Comparison of ENCODE assay signal across 27 mouse cellular contexts in genomic region chr11:105296084-105296483, GRCm38 (mm10). TPM values are rescaled to one million over a fixed set of nuclear protein-coding genes. Genes with fewer than 3 reads are reported as not detected.
DNase-seq lines count a peak whose midpoint lies in the region; ATAC-seq and TF ChIP-seq lines count a peak whose summit lies in the region.
"Had no signal": no experiment of that assay in that cellular context is flagged by ENCODE, and none has a peak within 500 bp of the region (broad histone marks: within the 10 kb centered on the region; RNA-seq: fewer than 3 reads in every experiment).

No protein-coding gene starts in this region.

- H3K4me1 ChIP-seq in lung, embryonic 15.5 days = peaks cover 39% of the 10 kb centered on the region
- peaks cover 7% of the 10 kb centered on the region for H3K4me1 ChIP-seq in lung, adult 2 months (ENCODE audit: control insufficient read depth, insufficient read depth, low read length)
- H3K4me1 ChIP-seq in lung, postnatal 0 days (ENCODE audit: insufficient read depth, low read depth, low read length) = no peaks in the 10 kb centered on the region; the same call in 1 of the 2 replicates
- no peaks in the 10 kb centered on the region for H3K4me1 ChIP-seq in MEL (ENCODE audit: control insufficient read depth in 1 of 2, insufficient read depth in 2 of 2, low read length in 2 of 2)

- peaks cover 12% of the 10 kb centered on the region; the same call in 1 of the 2 replicates for H3K36me3 ChIP-seq in lung, embryonic 15.5 days
- H3K36me3 ChIP-seq in lung, postnatal 0 days (ENCODE audit: insufficient read depth, low read length) = no peaks in the 10 kb centered on the region
- H3K36me3 ChIP-seq in MEL (ENCODE audit: control insufficient read depth in 1 of 2, insufficient read depth in 2 of 2, low read length in 2 of 2) = no peaks in the 10 kb centered on the region
- H3K36me3 ChIP-seq: G1E had no signal

- TF ChIP-seq EP300 in lung, postnatal 0 days (IDR thresholded peaks at IDR 0.05) = no peak
- TF ChIP-seq EP300 in MEL (IDR thresholded peaks at IDR 0.05; ENCODE audit: low read depth in 1 of 2, low read length in 2 of 2) = peak; percentile 16 to 36; a peak in 2 of 4 replicates

- ATAC-seq in lung, embryonic 15.5 days (ENCODE audit: borderline replicate concordance, extremely low read depth, low FRiP score, low TSS enrichment) = no peak
- ATAC-seq in lung, postnatal 0 days = no peak
- ATAC-seq: CD4-positive, CD25-positive, alpha-beta regulatory T cell, adult 4 months; forebrain, embryonic 14.5 days; forebrain, embryonic 16.5 days had no signal

- no peak overlapping the region for H3K4me2 ChIP-seq in lung, embryonic 15.5 days
- H3K4me2 ChIP-seq in lung, postnatal 0 days (replicated peaks; ENCODE audit: low read depth, low read length) = no peak overlapping the region
- H3K4me2 ChIP-seq: embryonic facial prominence, embryonic 13.5 days; embryonic facial prominence, embryonic 15.5 days; forebrain, embryonic 12.5 days had no signal

- TF ChIP-seq POLR2A in lung, adult 2 months (IDR thresholded peaks at IDR 0.05; ENCODE audit: borderline replicate concordance, extremely low read depth, low read depth, low read length) = no peak
- no peak for TF ChIP-seq POLR2A in MEL (IDR thresholded peaks at IDR 0.05; ENCODE audit: control insufficient read depth in 1 of 2, insufficient read depth in 1 of 2, low read depth in 1 of 2, low read length in 2 of 2, poor library complexity in 1 of 2)

- no peaks in the 10 kb centered on the region for H3K79me2 ChIP-seq in MEL (ENCODE audit: control insufficient read depth, insufficient read depth, low read length, poor library complexity)

- 0 out of 2 replicates have a peak overlapping the region, but pooled peaks have one; percentile 11 for H3K27ac ChIP-seq in lung, embryonic 15.5 days
- H3K27ac ChIP-seq in lung, postnatal 0 days (ENCODE audit: low read length) = 0 out of 2 replicates have a peak overlapping the region, but pooled peaks have one; percentile 20
- H3K27ac ChIP-seq in MEL (ENCODE audit: control insufficient read depth, low read depth, low read length) = no peak overlapping the region
- H3K27ac ChIP-seq: embryonic facial prominence, embryonic 13.5 days; embryonic facial prominence, embryonic 15.5 days; forebrain, embryonic 10.5 days; forebrain, embryonic 12.5 days had no signal

- peaks cover 8% of the 10 kb centered on the region for H3K27me3 ChIP-seq in lung, embryonic 15.5 days
- no peaks in the 10 kb centered on the region for H3K27me3 ChIP-seq in lung, postnatal 0 days (replicated peaks; ENCODE audit: insufficient read depth, low read length)
- H3K27me3 ChIP-seq in MEL (ENCODE audit: control insufficient read depth in 1 of 2, insufficient read depth in 2 of 2, low read length in 2 of 2) = peaks cover 2 to 5% of the 10 kb centered on the region in 2 experiments
- H3K27me3 ChIP-seq: CH12.LX; embryonic facial prominence, embryonic 13.5 days; embryonic facial prominence, embryonic 15.5 days; forebrain, embryonic 12.5 days had no signal

- WGBS in lung, embryonic 15.5 days = 75% methylated on average over 10 of the region's 10 CpGs
- 67% methylated on average over 10 of the region's 10 CpGs for whole genome bisulfite sequencing in lung, adult 2 months
- WGBS in lung, postnatal 0 days = 66% methylated on average over 10 of the region's 10 CpGs

- no peak for TF ChIP-seq RAD21 in MEL (IDR thresholded peaks at IDR 0.05; ENCODE audit: low read depth, low read length)

- no peaks in the 10 kb centered on the region for H3K9me3 ChIP-seq in lung, embryonic 15.5 days
- no peaks in the 10 kb centered on the region for H3K9me3 ChIP-seq in lung, postnatal 0 days (ENCODE audit: low read length)
- H3K9me3 ChIP-seq in MEL (replicated peaks; ENCODE audit: insufficient read depth, low read length) = no peaks in the 10 kb centered on the region
- H3K9me3 ChIP-seq: embryonic facial prominence, embryonic 13.5 days; embryonic facial prominence, embryonic 15.5 days; forebrain, embryonic 10.5 days; forebrain, embryonic 12.5 days; G1E had no signal

- DNase-seq in lung, adult 2 months = no peak
- no peak for DNase-seq in lung, postnatal 0 days (ENCODE audit: low spot score)
- DNase-seq in lung, postnatal 25 days (ENCODE audit: low spot score) = no peak
- DNase-seq in MEL (ENCODE audit: low read depth, low spot score) = peak; percentile 57
- DNase-seq: adrenal gland, adult 2 months; adrenal gland, postnatal 10 days; adrenal gland, postnatal 25 days; B cell, adult 2 months; cerebellum, adult 11 months; cerebellum, adult 18-20 months; cerebellum, adult 8-10 months; cerebellum, adult 9-11 months; cerebellum, postnatal 14 days; cerebellum, postnatal 36 days; embryo, embryonic 11 days had no signal

- TF ChIP-seq CTCF in lung, adult 2 months (IDR thresholded peaks at IDR 0.05; ENCODE audit: insufficient read depth, low read length) = no peak
- no peak for TF ChIP-seq CTCF in lung, postnatal 0 days (IDR thresholded peaks at IDR 0.05)
- no peak for TF ChIP-seq CTCF in MEL (IDR thresholded peaks at IDR 0.05 in 2 of 3, conservative IDR thresholded peaks at IDR 0.05 in 1 of 3; ENCODE audit: control insufficient read depth in 1 of 3, insufficient read depth in 1 of 3, low read depth in 2 of 3, low read length in 3 of 3, poor library complexity in 1 of 3, severe bottlenecking in 1 of 3)

- no peak overlapping the region for H3K4me3 ChIP-seq in lung, embryonic 15.5 days
- no peak overlapping the region for H3K4me3 ChIP-seq in lung, adult 2 months (replicated peaks; ENCODE audit: extremely low read depth, low read depth, low read length)
- no peak overlapping the region for H3K4me3 ChIP-seq in lung, postnatal 0 days (ENCODE audit: low read depth, low read length)
- H3K4me3 ChIP-seq in MEL (ENCODE audit: control insufficient read depth in 1 of 2, insufficient read depth in 1 of 2, low read depth in 2 of 2, low read length in 2 of 2) = no peak overlapping the region
- H3K4me3 ChIP-seq: embryonic facial prominence, embryonic 13.5 days; embryonic facial prominence, embryonic 15.5 days; erythroblast, embryonic 14.5 days; forebrain, embryonic 10.5 days; forebrain, embryonic 12.5 days had no signal

- H3K9ac ChIP-seq in lung, embryonic 15.5 days = no peak overlapping the region
- H3K9ac ChIP-seq in lung, postnatal 0 days (replicated peaks; ENCODE audit: low read depth) = no peak overlapping the region
- no peak overlapping the region for H3K9ac ChIP-seq in MEL (ENCODE audit: control insufficient read depth, low read depth, low read length, poor library complexity, severe bottlenecking)
- H3K9ac ChIP-seq: embryonic facial prominence, embryonic 13.5 days; embryonic facial prominence, embryonic 15.5 days; forebrain, embryonic 12.5 days had no signal

TF ChIP-seq in MEL, 35 proteins besides CTCF, POLR2A, EP300 and RAD21:
- TF ChIP-seq ZMIZ1 (IDR thresholded peaks at IDR 0.05; ENCODE audit: low read depth, low read length) (no peak), GATA1 (IDR thresholded peaks at IDR 0.05; ENCODE audit: low read depth, low read length) (0 out of 2 replicates have a peak, but pooled peaks have one; percentile 12), UBTF (IDR thresholded peaks at IDR 0.05; ENCODE audit: borderline replicate concordance, insufficient read depth, low read depth, low read length) (no peak), E2F4 (IDR thresholded peaks at IDR 0.05; ENCODE audit: borderline replicate concordance, low read depth, low read length) (no peak), TAL1 (IDR thresholded peaks at IDR 0.05; ENCODE audit: low read length) (peak; percentile 5; the same call in 1 of the 2 replicates), RCOR1 (IDR thresholded peaks at IDR 0.05; ENCODE audit: low read depth, low read length) (peak; percentile 71; the same call in 1 of the 2 replicates), POLR2AphosphoS5 (IDR thresholded peaks at IDR 0.05; ENCODE audit: borderline replicate concordance, low read depth, low read length) (no peak), USF2 (IDR thresholded peaks at IDR 0.05; ENCODE audit: borderline replicate concordance in 1 of 2, insufficient read depth in 1 of 2, low read depth in 1 of 2, low read length in 2 of 2) (no peak), MYB (IDR thresholded peaks at IDR 0.05; ENCODE audit: low read depth, low read length) (no peak), ETS1 (IDR thresholded peaks at IDR 0.05; ENCODE audit: low read depth, low read length) (0 out of 2 replicates have a peak, but pooled peaks have one; percentile 12)
TF ChIP-seq in MEL: peak in this region for 4.

RNA-seq across cellular contexts. Expression of gene Mrc2, which starts 3.6 kb away (rescaled TPM):
- polyA plus RNA-seq in lung, embryonic 15.5 days (2015; fragmentation: Nextera tagmentation; extraction: Ambion mirVana) = 26.0 and 29.5 TPM in 2 replicates
- polyA plus RNA-seq in lung, adult 2 months (2012; rRNA removed) = 77.0 and 91.8 TPM in 2 replicates
- 20.0 and 22.6 TPM in 2 replicates for polyA plus RNA-seq in lung, postnatal 0 days (2015; fragmentation: Nextera tagmentation; extraction: Ambion mirVana)
- not detected in 2 replicates for total RNA-seq in MEL (2012; rRNA removed)
- not detected for polyA plus RNA-seq in MEL (2012; ENCODE audit: insufficient read depth in 1 of 2, insufficient read length in 2 of 2, low read depth in 1 of 2, low replicate concordance in 2 of 2, missing spikeins in 1 of 2)
- total RNA-seq: common myeloid progenitor, adult 5-6 weeks had no signal
- polyA plus RNA-seq: CD4-positive, CD25-positive, alpha-beta regulatory T cell, adult 4 months; G1E had no signal

Comparison
In these comparisons a context has a peak if more than half of its experiments do, and no peak if none do; other contexts are left out.
1. RNA of gene Mrc2, which starts 3.6 kb away (polyA plus RNA-seq): 77.0 to 91.8 TPM in lung, adult 2 months, 26.0 to 29.5 TPM in lung, embryonic 15.5 days and 20.0 to 22.6 TPM in lung, postnatal 0 days; not detected in MEL; every median in the first group is over 10 times any median in the second.